Mouse (Mus musculus) embryonic facial prominence, embryonic 14.5 days (tissue): ENCODE measurements around the gene Gp9. TPM values are rescaled to one million over a fixed set of nuclear protein-coding genes. Genes with fewer than 3 reads are reported as not detected.

Experiments
- ATAC-seq: fragments of 200-750 bp; cut with Nextera tagmentation; 2 replicates; pipeline ENCODE4 v1.8.0; 2017; ENCODE audit warnings: low read depth, moderate number of reproducible peaks, moderate TSS enrichment
- DNase-seq: peaks from one replicate; pipeline ENCODE4 v3.0.0-alpha.2; 2015; ENCODE audit warnings: low spot score
- H3K27ac ChIP-seq: fragments of 300-500 bp; sonication (generic); replicated peaks from 2 replicates; pipeline ENCODE4 v1.5.1; 2014; ENCODE audit warnings: low read depth, mild to moderate bottlenecking, low read length, moderate library complexity
- H3K27me3 ChIP-seq: fragments of 300-500 bp; sonication (generic); replicated peaks from 2 replicates; pipeline ENCODE4 v1.6.1; 2014; ENCODE audit warnings: low read length; ENCODE audit not compliant: control insufficient read depth, insufficient read depth
- H3K36me3 ChIP-seq: fragments of 300-500 bp; sonication (generic); 2 replicates; pipeline ENCODE4 v1.6.1; 2014; ENCODE audit warnings: low read length, mixed read lengths; ENCODE audit not compliant: control insufficient read depth, insufficient read depth
- H3K4me1 ChIP-seq: fragments of 300-500 bp; sonication (generic); 2 replicates; pipeline ENCODE4 v1.6.1; 2014; ENCODE audit warnings: antibody characterized with exemption, low read length; ENCODE audit not compliant: control insufficient read depth, insufficient read depth
- H3K4me2 ChIP-seq: fragments of 300-500 bp; sonication (generic); 2 replicates; pipeline ENCODE4 v1.6.1; 2014; ENCODE audit warnings: low read depth, mild to moderate bottlenecking, low read length, moderate library complexity, mixed read lengths
- H3K4me3 ChIP-seq: fragments of 300-500 bp; sonication (generic); 2 replicates; pipeline ENCODE4 v1.5.1; 2014; ENCODE audit warnings: low read depth, mild to moderate bottlenecking, low read length
- H3K9ac ChIP-seq: fragments of 300-500 bp; sonication (generic); 2 replicates; pipeline ENCODE4 v1.6.1; 2014; ENCODE audit warnings: low read depth, mild to moderate bottlenecking, low read length, moderate library complexity, mixed read lengths
- H3K9me3 ChIP-seq: fragments of 300-500 bp; sonication (generic); 2 replicates; pipeline ENCODE4 v1.6.1; 2016; ENCODE audit warnings: low read length; ENCODE audit not compliant: control insufficient read depth
- WGBS: fragments of 180-500 bp; shearing (Covaris S2); extraction: QIAGEN DNeasy Blood & Tissue Kit; methylation state at CpG from one replicate; pipeline ENCODE4 v1.1.7; 2014; 5-methylcytosine and 5-hydroxymethylcytosine counted together
- polyA plus RNA-seq: library from polyadenylated mRNA; unstranded; fragments of >200 nt; fragmentation: Nextera tagmentation; extraction: Ambion mirVana; gene quantifications from 2 replicates; pipeline ENCODE4 v1.2.1, GENCODE M21; 2014

Gene Gp9
- polyA plus RNA-seq, 1 experiment from 2014 or later: 1.2 TPM

DNA sequence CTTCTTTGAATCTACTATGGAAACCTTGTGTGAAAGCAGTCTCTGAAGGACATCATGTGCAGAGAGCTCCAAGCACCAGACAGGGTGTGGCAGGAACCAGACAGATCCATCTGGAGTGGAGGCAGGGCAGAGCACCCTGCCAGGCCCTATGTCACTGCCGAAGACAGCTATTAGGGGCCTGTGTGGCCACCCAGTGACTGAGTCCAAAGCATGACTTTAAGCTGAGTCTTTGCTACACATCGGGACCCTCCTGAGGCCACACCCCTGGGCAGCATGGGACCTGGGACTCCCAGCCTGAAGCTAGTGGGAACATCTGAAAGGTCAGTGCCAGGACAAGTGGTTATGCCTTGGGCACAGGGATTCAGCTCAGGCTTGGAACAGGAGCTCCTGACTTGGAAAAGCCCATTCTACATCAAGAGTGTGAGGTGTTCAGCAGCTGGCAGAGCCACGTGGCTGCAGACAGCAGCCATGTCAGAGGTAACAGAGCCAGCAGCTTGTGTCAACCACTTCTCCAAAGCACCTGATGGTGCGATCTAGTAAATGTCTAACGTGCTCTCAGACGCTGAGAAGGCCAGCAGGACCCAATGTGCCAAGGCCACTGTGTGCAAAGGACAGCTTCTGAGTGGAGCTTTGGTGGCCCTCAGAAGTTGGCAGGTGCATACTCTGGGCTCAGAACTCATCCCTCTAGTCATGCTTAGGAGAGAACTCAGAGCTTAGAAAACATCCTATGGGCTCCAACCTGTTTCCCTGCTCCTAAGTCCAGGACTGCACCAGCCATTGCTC, 9.4 kb downstream of the Gp9 start:
- ATAC-seq: no peak
- Histone ChIP-seq H3K9ac (no peak overlapping the region), H3K36me3 (peaks cover 7% of the 10 kb centered on the region), H3K4me3 (no peak overlapping the region), H3K27ac (no peak overlapping the region), H3K9me3 (no peaks in the 10 kb centered on the region), H3K4me1 (0 out of 2 replicates have a peak, but pooled peaks cover 3% of the 10 kb centered on the region), H3K4me2 (no peak overlapping the region), H3K27me3 (no peaks in the 10 kb centered on the region)
- WGBS: 83% methylated on average over 6 of the region's 6 CpGs
- DNase-seq: no peak

DNA sequence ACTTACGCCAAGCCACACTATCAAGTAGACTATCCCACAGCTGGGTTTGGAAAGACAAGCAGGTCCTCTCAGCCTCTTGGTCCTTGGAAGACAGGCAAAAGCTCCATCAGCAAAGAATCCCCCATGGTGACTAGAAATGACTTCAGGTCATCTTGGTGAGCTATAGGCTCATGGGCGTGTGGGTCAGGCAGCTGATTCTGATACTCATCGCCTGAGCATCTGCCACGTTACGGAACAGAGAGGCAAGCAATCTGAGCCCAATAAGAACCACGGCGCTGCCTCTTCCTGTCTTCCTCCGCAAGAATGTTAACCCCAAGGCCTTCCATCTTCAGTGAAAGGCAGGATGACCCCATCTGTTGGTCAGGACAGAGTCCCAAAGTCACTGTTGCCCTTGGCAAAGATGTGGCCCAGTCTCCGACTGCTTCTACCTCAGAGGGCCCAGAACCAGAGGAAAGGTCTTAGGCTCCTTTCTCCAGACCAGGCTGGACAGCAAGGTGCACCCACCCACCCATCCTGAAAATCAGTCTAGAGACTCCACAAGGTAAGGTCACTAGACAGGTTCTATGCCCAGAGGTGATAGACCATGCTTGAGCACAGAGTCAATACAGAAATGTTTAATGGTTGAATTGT, 10.5 kb downstream of the Gp9 start:
- H3K4me2 ChIP-seq: no peak overlapping the region
- H3K4me3 ChIP-seq: no peak overlapping the region
- 89% methylated on average over 9 of the region's 9 CpGs for WGBS
- DNase-seq (no peak), ATAC-seq (no peak)
- H3K9me3 ChIP-seq: no peaks in the 10 kb centered on the region
- H3K4me1 ChIP-seq: 0 out of 2 replicates have a peak, but pooled peaks cover 3% of the 10 kb centered on the region
- H3K9ac ChIP-seq: no peak overlapping the region
- H3K27me3 ChIP-seq: no peaks in the 10 kb centered on the region
- H3K27ac ChIP-seq: no peak overlapping the region
- peaks cover 12% of the 10 kb centered on the region for H3K36me3 ChIP-seq

DNA sequence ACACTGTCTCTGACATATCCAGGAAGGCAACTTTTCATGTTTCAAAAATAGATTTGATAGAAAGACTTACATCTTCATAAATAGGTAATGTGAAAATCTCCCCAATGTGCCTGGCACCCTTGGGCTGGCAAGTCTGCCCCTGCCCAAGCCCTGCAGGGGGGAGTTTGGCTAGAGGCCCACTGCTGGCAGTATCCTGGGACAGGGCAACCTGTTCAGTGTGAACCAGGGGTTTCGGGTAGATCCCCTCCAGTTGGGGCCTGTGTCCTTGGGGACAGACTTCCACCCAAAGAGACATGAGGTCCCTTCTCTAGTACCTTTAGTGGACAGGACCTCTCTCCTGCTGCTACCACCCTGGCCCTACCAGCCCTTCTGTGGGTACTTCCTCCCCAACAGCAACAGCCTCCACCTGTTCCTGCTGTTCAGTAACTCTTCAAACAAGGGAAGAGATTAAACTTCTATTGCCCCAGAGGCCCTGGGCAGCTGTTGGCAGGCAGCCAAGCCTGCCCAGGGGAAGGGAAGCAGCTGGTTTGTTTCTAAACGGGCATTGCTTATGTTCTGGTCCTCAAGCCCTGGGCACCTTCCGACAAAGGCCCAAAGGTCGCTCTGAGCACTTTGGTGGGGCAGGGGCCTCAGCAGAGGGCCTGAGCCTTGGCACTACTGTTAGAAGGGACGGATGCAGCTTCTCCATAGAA, 11.2 kb downstream of the Gp9 start:
- H3K9ac ChIP-seq: no peak overlapping the region; the same call in 1 of the 2 replicates

DNA sequence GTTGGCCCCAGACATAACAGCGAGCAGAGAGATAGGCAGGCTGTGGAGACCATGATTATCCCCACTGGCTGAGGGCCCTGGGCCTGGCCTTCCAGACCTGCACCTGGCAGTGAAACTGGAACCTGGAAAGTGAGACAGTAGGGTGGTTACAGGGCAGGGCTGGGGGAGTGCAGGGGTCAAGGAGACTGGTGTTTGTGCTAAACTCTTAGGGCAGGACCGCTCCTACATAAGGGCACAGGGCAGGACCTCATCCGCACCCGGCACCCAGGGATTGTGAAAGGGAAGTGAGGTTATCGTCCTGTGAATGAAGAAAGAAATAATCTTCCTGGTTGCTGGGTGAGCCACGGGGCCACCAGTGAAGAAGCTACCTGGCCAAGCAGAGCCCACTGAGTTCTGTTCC, 11.9 kb downstream of the Gp9 start:
- Histone ChIP-seq H3K36me3 (peaks cover 12% of the 10 kb centered on the region), H3K4me2 (no peak overlapping the region), H3K4me3 (no peak overlapping the region), H3K9ac (no peak overlapping the region; the same call in 1 of the 2 replicates), H3K4me1 (0 out of 2 replicates have a peak, but pooled peaks cover 3% of the 10 kb centered on the region), H3K27ac (0 out of 2 replicates have a peak overlapping the region, but pooled peaks have one; percentile 55), H3K9me3 (no peaks in the 10 kb centered on the region), H3K27me3 (no peaks in the 10 kb centered on the region)
- DNase-seq (no peak), ATAC-seq (no peak)
- WGBS: 94% methylated on average over 6 of the region's 6 CpGs

More for the DNA sequence above, 11.2 kb downstream of the Gp9 start:
- Histone ChIP-seq H3K4me3 (no peak overlapping the region), H3K9me3 (no peaks in the 10 kb centered on the region), H3K36me3 (peaks cover 12% of the 10 kb centered on the region), H3K4me2 (no peak overlapping the region), H3K27ac (peak overlapping the region; percentile 55; the same call in 1 of the 2 replicates), H3K4me1 (0 out of 2 replicates have a peak, but pooled peaks cover 3% of the 10 kb centered on the region), H3K27me3 (no peaks in the 10 kb centered on the region)
- peak; percentile 80 for ATAC-seq
- WGBS: 37% methylated on average over 5 of the region's 5 CpGs
- DNase-seq: peak; percentile 70

DNA sequence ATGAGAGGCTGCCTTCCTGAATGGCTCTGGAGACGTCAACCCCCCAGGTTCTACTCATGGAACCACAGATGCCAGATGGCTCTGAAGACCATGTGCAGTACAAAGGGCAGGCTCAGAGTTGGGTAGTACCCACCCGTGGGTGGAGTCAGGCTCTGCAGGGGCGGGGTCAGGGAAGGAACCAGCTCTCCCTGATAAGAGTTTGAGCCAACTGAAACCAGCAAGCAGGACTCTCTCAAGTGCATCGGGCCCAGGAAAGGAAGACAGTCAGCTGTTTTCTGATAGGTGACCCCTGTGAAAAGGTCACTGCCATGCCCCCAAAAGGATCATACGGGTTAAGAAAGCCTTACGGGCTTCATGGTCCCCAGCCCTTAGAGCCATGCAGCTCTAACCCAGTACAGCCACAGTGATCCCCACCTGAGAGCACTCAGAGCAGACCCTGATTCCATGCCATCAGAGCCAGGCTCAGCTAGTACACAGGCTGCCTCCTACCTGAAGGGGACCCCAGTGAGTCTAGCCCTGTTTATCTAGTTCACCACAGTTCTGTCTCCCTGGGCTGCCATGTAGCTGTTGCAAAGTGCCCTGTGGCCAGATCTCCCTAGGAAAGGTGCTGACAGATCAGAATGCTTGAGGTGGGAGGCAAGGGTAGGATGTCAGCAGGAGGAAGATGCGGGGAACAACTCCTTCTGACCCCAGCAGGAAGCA, 13.1 kb downstream of the Gp9 start:
- DNase-seq: no peak
- no peaks in the 10 kb centered on the region for H3K27me3 ChIP-seq
- no peak for ATAC-seq
- H3K4me1 ChIP-seq: 0 out of 2 replicates have a peak, but pooled peaks cover 3% of the 10 kb centered on the region
- H3K9me3 ChIP-seq: no peaks in the 10 kb centered on the region
- no peak overlapping the region for H3K4me3 ChIP-seq
- H3K9ac ChIP-seq: no peak overlapping the region
- peaks cover 12% of the 10 kb centered on the region for H3K36me3 ChIP-seq
- WGBS: 60% methylated on average over 7 of the region's 7 CpGs
- H3K27ac ChIP-seq: no peak overlapping the region
- H3K4me2 ChIP-seq: no peak overlapping the region

DNA sequence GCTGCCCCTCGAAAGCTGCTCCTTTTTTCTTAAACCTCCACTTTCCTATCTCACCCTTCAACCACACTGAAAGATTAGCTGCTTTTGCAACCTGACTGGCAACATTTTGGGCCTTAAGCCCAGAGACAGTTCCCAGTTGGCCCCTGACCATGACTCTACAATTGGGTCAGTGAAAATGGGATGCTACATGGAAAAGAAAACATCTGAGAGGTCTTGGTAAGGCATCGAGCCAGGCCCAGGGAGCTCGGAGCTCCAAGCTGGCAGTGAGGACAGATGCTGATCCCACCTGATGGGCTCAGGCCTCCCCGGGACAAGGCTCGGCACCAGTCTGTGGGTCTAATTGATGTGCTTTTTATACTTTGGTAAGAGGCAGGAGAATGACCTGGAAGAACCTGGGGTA, 14.0 kb downstream of the Gp9 start:
- Histone ChIP-seq H3K4me2 (no peak overlapping the region), H3K9me3 (no peaks in the 10 kb centered on the region), H3K4me1 (0 out of 2 replicates have a peak, but pooled peaks cover 3% of the 10 kb centered on the region), H3K27ac (no peak overlapping the region), H3K4me3 (no peak overlapping the region), H3K36me3 (peaks cover 12% of the 10 kb centered on the region), H3K27me3 (no peaks in the 10 kb centered on the region), H3K9ac (no peak overlapping the region)
- no peak for ATAC-seq
- DNase-seq: no peak
- 92% methylated on average over 5 of the region's 5 CpGs for WGBS

DNA sequence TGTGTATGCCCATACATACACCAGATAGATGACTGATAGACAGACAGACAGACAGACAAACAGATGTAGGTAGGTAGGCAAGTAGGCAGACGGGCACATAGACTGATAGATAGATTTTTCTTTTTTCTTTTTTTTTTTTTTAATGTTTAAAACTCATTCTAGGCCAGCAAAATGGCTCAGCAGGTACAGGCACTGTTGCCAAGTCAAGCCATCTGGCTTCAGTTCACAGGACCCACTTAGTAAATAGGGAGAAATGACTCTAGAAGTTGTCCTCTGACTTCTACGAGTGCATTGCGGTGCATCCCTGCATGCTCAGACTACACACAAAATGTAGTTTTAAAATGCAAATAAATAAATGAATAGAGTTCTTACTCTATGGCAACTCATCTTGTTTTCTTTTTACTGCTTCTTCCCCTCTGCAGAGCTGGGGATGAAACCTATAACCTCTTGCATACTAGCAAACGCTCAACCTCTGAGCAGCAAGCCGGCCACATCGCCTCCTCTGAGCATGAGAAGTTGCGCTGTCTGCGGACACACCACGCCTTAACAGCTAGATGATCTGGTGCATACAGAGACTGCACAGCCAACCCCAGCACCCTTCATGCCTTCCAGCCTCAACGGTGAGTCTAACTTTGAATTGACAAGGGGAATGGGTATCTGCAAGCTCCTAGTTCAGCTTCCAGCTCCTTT, 16.1 kb downstream of the Gp9 start:
- ATAC-seq: no peak
- Histone ChIP-seq H3K4me2 (no peak overlapping the region), H3K9me3 (no peaks in the 10 kb centered on the region), H3K4me1 (0 out of 2 replicates have a peak, but pooled peaks cover 3% of the 10 kb centered on the region), H3K4me3 (no peak overlapping the region), H3K27ac (no peak overlapping the region), H3K9ac (no peak overlapping the region), H3K27me3 (no peaks in the 10 kb centered on the region), H3K36me3 (peaks cover 12% of the 10 kb centered on the region)
- DNase-seq: no peak
- WGBS: 93% methylated on average over 10 of the region's 10 CpGs
